Comparison of ENCODE assay signal across 13 mouse cellular contexts in genomic region chr15:27013906-27014658, GRCm38 (mm10).
A peak's percentile ranks its signal among the peaks of the same experiment; 100 is the strongest.
DNase-seq lines count a peak whose midpoint lies in the region; ATAC-seq and TF ChIP-seq lines count a peak whose summit lies in the region.
"Had no signal": no experiment of that assay in that cellular context is flagged by ENCODE, and none has a peak within 500 bp of the region (broad histone marks: within the 10 kb centered on the region; RNA-seq: fewer than 3 reads in every experiment).

No protein-coding gene starts in this region.

- DNase-seq in kidney, adult 2 months = peak; percentile 19
- DNase-seq in kidney, adult 8-10 months = no peak
- DNase-seq in fibroblast of lung, adult 2 months (ENCODE audit: low read depth) = peak; percentile 29
- peak; percentile 27 for DNase-seq in hindbrain, embryonic 14.5 days (ENCODE audit: low spot score)
- DNase-seq in liver = no peak
- no peak for DNase-seq in adrenal gland, postnatal 14 days
- DNase-seq in thymus, postnatal 36 days = no peak
- DNase-seq: adrenal gland, postnatal 25 days; liver, embryonic 13.5 days; lung, postnatal 36 days had no signal

- no peak overlapping the region for H3K9ac ChIP-seq in hindbrain, embryonic 14.5 days
- H3K9ac ChIP-seq in midbrain, embryonic 16.5 days (ENCODE audit: low read depth, low read length) = no peak overlapping the region
- H3K9ac ChIP-seq: intestine, embryonic 15.5 days; liver, embryonic 13.5 days had no signal

- peak; percentile 71; the same call in 1 of the 2 replicates for ATAC-seq in hindbrain, embryonic 14.5 days (ENCODE audit: low FRiP score)
- peak; percentile 88 for ATAC-seq in midbrain, embryonic 16.5 days
- ATAC-seq: intestine, embryonic 15.5 days had no signal

- H3K36me3 ChIP-seq in kidney, adult 2 months (ENCODE audit: control insufficient read depth, insufficient read depth, low read length) = no peaks in the 10 kb centered on the region
- H3K36me3 ChIP-seq in hindbrain, embryonic 14.5 days (replicated peaks; ENCODE audit: control insufficient read depth, insufficient read depth) = no peaks in the 10 kb centered on the region
- H3K36me3 ChIP-seq in midbrain, embryonic 16.5 days (ENCODE audit: control insufficient read depth, insufficient read depth, low read length) = no peaks in the 10 kb centered on the region
- H3K36me3 ChIP-seq: intestine, embryonic 15.5 days; liver, embryonic 13.5 days had no signal

- H3K9me3 ChIP-seq in hindbrain, embryonic 14.5 days (ENCODE audit: control insufficient read depth, low read length) = no peaks in the 10 kb centered on the region
- no peaks in the 10 kb centered on the region for H3K9me3 ChIP-seq in midbrain, embryonic 16.5 days (replicated peaks; ENCODE audit: control insufficient read depth, low read length, poor library complexity, severe bottlenecking)
- H3K9me3 ChIP-seq: intestine, embryonic 15.5 days; liver, embryonic 13.5 days had no signal

- TF ChIP-seq CTCF in kidney, adult 2 months (conservative IDR thresholded peaks at IDR 0.05; ENCODE audit: insufficient read depth, insufficient read length, low read depth, low read length) = no peak

- H3K27me3 ChIP-seq in kidney, adult 2 months (replicated peaks; ENCODE audit: control insufficient read depth, insufficient read depth, low read length) = no peaks in the 10 kb centered on the region
- H3K27me3 ChIP-seq in hindbrain, embryonic 14.5 days (ENCODE audit: control insufficient read depth, insufficient read depth, low read length) = no peaks in the 10 kb centered on the region
- no peaks in the 10 kb centered on the region for H3K27me3 ChIP-seq in midbrain, embryonic 16.5 days (ENCODE audit: control insufficient read depth, insufficient read depth, low read depth, low read length)
- H3K27me3 ChIP-seq: intestine, embryonic 15.5 days; liver, embryonic 13.5 days had no signal

- H3K4me2 ChIP-seq in hindbrain, embryonic 14.5 days (replicated peaks) = no peak overlapping the region
- H3K4me2 ChIP-seq in midbrain, embryonic 16.5 days (ENCODE audit: low read length) = no peak overlapping the region
- H3K4me2 ChIP-seq: intestine, embryonic 15.5 days; liver, embryonic 13.5 days had no signal

- no peak for TF ChIP-seq POLR2A in kidney, adult 2 months (IDR thresholded peaks at IDR 0.05; ENCODE audit: low read depth, low read length)

- 37% methylated on average over 4 of the region's 4 CpGs for WGBS in kidney, adult 2 months
- 13% methylated on average over 4 of the region's 4 CpGs for WGBS in hindbrain, embryonic 14.5 days
- 13% methylated on average over 4 of the region's 4 CpGs for WGBS in midbrain, embryonic 16.5 days

- H3K27ac ChIP-seq in kidney, adult 2 months (ENCODE audit: insufficient read depth, low read depth, low read length) = no peak overlapping the region
- H3K27ac ChIP-seq in hindbrain, embryonic 14.5 days = no peak overlapping the region; the same call in 1 of the 2 replicates
- no peak overlapping the region for H3K27ac ChIP-seq in midbrain, embryonic 16.5 days (ENCODE audit: low read length)
- H3K27ac ChIP-seq: intestine, embryonic 15.5 days; liver, embryonic 13.5 days had no signal

- no peaks in the 10 kb centered on the region for H3K4me1 ChIP-seq in kidney, adult 2 months (ENCODE audit: control insufficient read depth, insufficient read depth, low read length)
- peaks cover 10% of the 10 kb centered on the region for H3K4me1 ChIP-seq in hindbrain, embryonic 14.5 days (replicated peaks; ENCODE audit: control insufficient read depth, insufficient read depth, low read length)
- H3K4me1 ChIP-seq in midbrain, embryonic 16.5 days (ENCODE audit: control insufficient read depth, insufficient read depth, low read length) = peaks cover 11% of the 10 kb centered on the region
- H3K4me1 ChIP-seq: intestine, embryonic 15.5 days; liver, embryonic 13.5 days had no signal

- H3K4me3 ChIP-seq in kidney, adult 2 months (ENCODE audit: insufficient read depth, low read depth, low read length) = no peak overlapping the region
- no peak overlapping the region for H3K4me3 ChIP-seq in hindbrain, embryonic 14.5 days (replicated peaks; ENCODE audit: low read length)
- H3K4me3 ChIP-seq in midbrain, embryonic 16.5 days (ENCODE audit: low read depth, low read length) = no peak overlapping the region
- H3K4me3 ChIP-seq: intestine, embryonic 15.5 days; liver, embryonic 13.5 days; myocyte had no signal

Comparison
In these comparisons a context has a peak if more than half of its experiments do, and no peak if none do; other contexts are left out.
1. DNase-seq: peak in kidney, adult 2 months (single experiment), fibroblast of lung, adult 2 months (single experiment) and hindbrain, embryonic 14.5 days (single experiment); none in kidney, adult 8-10 months (0 of 2), liver (single experiment), adrenal gland, postnatal 14 days (single experiment) and thymus, postnatal 36 days (0 of 2).